Comparison of ENCODE assay signal across 12 mouse cellular contexts in genomic region chr8:9132612-9133218, GRCm38 (mm10).
"Had no signal": no experiment of that assay in that cellular context is flagged by ENCODE, and none has a peak within 500 bp of the region (broad histone marks: within the 10 kb centered on the region; RNA-seq: fewer than 3 reads in every experiment).

No protein-coding gene starts in this region.

- H3K27ac ChIP-seq: left cerebral cortex, adult 2 months; limb, embryonic 12.5 days; liver, embryonic 13.5 days; lung, embryonic 15.5 days; midbrain, embryonic 13.5 days; stomach, postnatal 0 days had no signal

- H3K4me1 ChIP-seq: liver, embryonic 13.5 days; lung, embryonic 15.5 days; midbrain, embryonic 13.5 days had no signal

- H3K9me3 ChIP-seq: limb, embryonic 12.5 days; liver, embryonic 13.5 days; lung, embryonic 15.5 days; midbrain, embryonic 13.5 days had no signal

- H3K9ac ChIP-seq: limb, embryonic 12.5 days; liver, embryonic 13.5 days; liver, postnatal 0 days; lung, embryonic 15.5 days; midbrain, embryonic 13.5 days had no signal

- H3K4me3 ChIP-seq: left cerebral cortex, adult 2 months; limb, embryonic 12.5 days; liver, embryonic 13.5 days; lung, embryonic 15.5 days; midbrain, embryonic 13.5 days had no signal

- ATAC-seq: liver, postnatal 0 days; midbrain, embryonic 13.5 days had no signal

- H3K4me2 ChIP-seq: limb, embryonic 12.5 days; liver, embryonic 13.5 days; lung, embryonic 15.5 days; midbrain, embryonic 13.5 days had no signal

- DNase-seq: kidney, postnatal 10 days; kidney, postnatal 4 days; liver; liver, embryonic 13.5 days; liver, postnatal 0 days; thymus, adult 2 months; thymus, postnatal 25 days had no signal

- H3K27me3 ChIP-seq: limb, embryonic 12.5 days; liver, embryonic 13.5 days; lung, embryonic 15.5 days; midbrain, embryonic 13.5 days had no signal

- H3K36me3 ChIP-seq: limb, embryonic 12.5 days; liver, embryonic 13.5 days; lung, embryonic 15.5 days; midbrain, embryonic 13.5 days had no signal
